In the genomic region with DNA sequence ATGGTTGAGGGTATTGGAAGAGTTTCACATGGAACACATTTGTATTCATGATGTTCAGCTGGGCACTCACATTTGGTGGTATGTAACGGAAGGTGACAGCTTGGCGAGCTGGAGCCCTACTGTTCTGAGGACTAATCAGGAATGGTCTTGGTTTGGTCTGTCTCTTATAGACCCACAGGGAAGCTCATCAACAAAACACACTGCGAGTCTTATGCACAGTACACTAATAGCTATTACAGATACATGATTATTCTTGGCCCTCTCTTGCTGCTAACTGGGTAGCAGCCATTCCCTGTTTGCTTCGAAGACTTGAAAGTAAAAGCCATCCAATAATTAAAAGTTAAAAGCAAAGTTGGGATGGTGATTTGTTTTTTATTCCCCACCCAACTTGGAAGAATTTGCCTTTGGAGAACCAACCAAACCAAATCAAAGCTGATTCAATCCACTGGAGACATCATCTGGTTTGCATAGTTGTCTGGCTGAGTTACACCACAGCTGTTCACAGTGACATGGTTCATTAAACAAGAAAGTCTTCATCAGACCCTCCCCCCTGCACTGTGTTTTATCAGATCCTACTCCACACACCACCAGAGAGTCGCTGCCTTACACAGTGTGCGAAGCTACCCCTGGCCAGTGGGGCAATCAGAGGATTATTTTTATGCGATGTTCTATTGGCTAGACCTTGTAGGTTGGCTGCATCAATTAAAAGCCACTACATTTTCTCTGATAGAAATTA, we compare ENCODE assay signal across 17 mouse cellular contexts.
A peak's percentile ranks its signal among the peaks of the same experiment; 100 is the strongest.
DNase-seq lines count a peak whose midpoint lies in the region; ATAC-seq lines count a peak whose summit lies in the region.
"Had no signal": no experiment of that assay in that cellular context is flagged by ENCODE, and none has a peak within 500 bp of the region (broad histone marks: within the 10 kb centered on the region; RNA-seq: fewer than 3 reads in every experiment).

No protein-coding gene starts in this region.

- no peaks in the 10 kb centered on the region for H3K27me3 ChIP-seq in midbrain, embryonic 13.5 days
- no peaks in the 10 kb centered on the region for H3K27me3 ChIP-seq in midbrain, embryonic 10.5 days (ENCODE audit: low read depth, poor library complexity, severe bottlenecking)
- H3K27me3 ChIP-seq in hindbrain, embryonic 12.5 days, result no peaks in the 10 kb centered on the region
- H3K27me3 ChIP-seq in neural tube, embryonic 15.5 days (replicated peaks), result no peaks in the 10 kb centered on the region
- H3K27me3 ChIP-seq: Patski had no signal

- no peak overlapping the region for H3K4me3 ChIP-seq in midbrain, embryonic 13.5 days (replicated peaks)
- H3K4me3 ChIP-seq in midbrain, embryonic 10.5 days, result no peak overlapping the region
- H3K4me3 ChIP-seq in hindbrain, embryonic 12.5 days, result no peak overlapping the region
- no peak overlapping the region for H3K4me3 ChIP-seq in neural tube, embryonic 15.5 days (replicated peaks)
- H3K4me3 ChIP-seq: limb, embryonic 12.5 days had no signal

- H3K9ac ChIP-seq in midbrain, embryonic 13.5 days (replicated peaks), result no peak overlapping the region
- H3K9ac ChIP-seq in hindbrain, embryonic 12.5 days, result no peak overlapping the region
- H3K9ac ChIP-seq in neural tube, embryonic 15.5 days (replicated peaks), result no peak overlapping the region
- H3K9ac ChIP-seq: limb, embryonic 12.5 days; liver, postnatal 0 days had no signal

- WGBS in midbrain, embryonic 13.5 days, result 62% methylated on average over 7 of the region's 7 CpGs
- 83% methylated on average over 7 of the region's 7 CpGs for WGBS in midbrain, embryonic 10.5 days
- WGBS in hindbrain, embryonic 12.5 days, result 66% methylated on average over 7 of the region's 7 CpGs
- 53% methylated on average over 7 of the region's 7 CpGs for WGBS in neural tube, embryonic 15.5 days

- no peak overlapping the region for H3K27ac ChIP-seq in midbrain, embryonic 13.5 days
- no peak overlapping the region for H3K27ac ChIP-seq in midbrain, embryonic 10.5 days (replicated peaks)
- H3K27ac ChIP-seq in hindbrain, embryonic 12.5 days, result no peak overlapping the region
- H3K27ac ChIP-seq in neural tube, embryonic 15.5 days (replicated peaks), result peak overlapping the region; percentile 37; the same call in 1 of the 2 replicates
- H3K27ac ChIP-seq: limb, embryonic 12.5 days; stomach, postnatal 0 days had no signal

- peak; percentile 53; the same call in 1 of the 2 replicates for ATAC-seq in midbrain, embryonic 13.5 days
- ATAC-seq in hindbrain, embryonic 12.5 days (ENCODE audit: low FRiP score), result peak; percentile 35; the same call in 1 of the 2 replicates
- ATAC-seq in neural tube, embryonic 15.5 days (ENCODE audit: low FRiP score), result no peak
- ATAC-seq: intestine, embryonic 16.5 days; liver, postnatal 0 days; Patski had no signal

- H3K4me2 ChIP-seq in midbrain, embryonic 13.5 days (replicated peaks), result no peak overlapping the region
- no peak overlapping the region for H3K4me2 ChIP-seq in hindbrain, embryonic 12.5 days (replicated peaks)
- H3K4me2 ChIP-seq in neural tube, embryonic 15.5 days, result no peak overlapping the region
- H3K4me2 ChIP-seq: heart, embryonic 11.5 days; limb, embryonic 12.5 days had no signal

- peaks cover 9% of the 10 kb centered on the region for H3K4me1 ChIP-seq in midbrain, embryonic 13.5 days (replicated peaks)
- peaks cover 19% of the 10 kb centered on the region for H3K4me1 ChIP-seq in midbrain, embryonic 10.5 days
- H3K4me1 ChIP-seq in hindbrain, embryonic 12.5 days, result peaks cover 15% of the 10 kb centered on the region; the same call in 1 of the 2 replicates
- peaks cover 41% of the 10 kb centered on the region for H3K4me1 ChIP-seq in neural tube, embryonic 15.5 days

- no peaks in the 10 kb centered on the region for H3K9me3 ChIP-seq in midbrain, embryonic 13.5 days
- H3K9me3 ChIP-seq in midbrain, embryonic 10.5 days (replicated peaks), result no peaks in the 10 kb centered on the region
- no peaks in the 10 kb centered on the region for H3K9me3 ChIP-seq in hindbrain, embryonic 12.5 days (replicated peaks)
- no peaks in the 10 kb centered on the region for H3K9me3 ChIP-seq in neural tube, embryonic 15.5 days (replicated peaks)
- H3K9me3 ChIP-seq: limb, embryonic 12.5 days had no signal

- no peaks in the 10 kb centered on the region for H3K36me3 ChIP-seq in midbrain, embryonic 13.5 days
- no peaks in the 10 kb centered on the region for H3K36me3 ChIP-seq in midbrain, embryonic 10.5 days
- H3K36me3 ChIP-seq in hindbrain, embryonic 12.5 days, result no peaks in the 10 kb centered on the region
- no peaks in the 10 kb centered on the region for H3K36me3 ChIP-seq in neural tube, embryonic 15.5 days
- H3K36me3 ChIP-seq: limb, embryonic 12.5 days had no signal

- DNase-seq in embryo, embryonic 10 days (ENCODE audit: low spot score), result peak; percentile 31
- DNase-seq in embryo, embryonic 9.5 days (ENCODE audit: extremely low spot score), result no peak
- DNase-seq in midbrain, embryonic 10.5 days (ENCODE audit: low spot score), result no peak
- no peak for DNase-seq in natural killer cell, adult 2 months (ENCODE audit: low spot score in 2 of 2)
- no peak for DNase-seq in urinary bladder, adult 2 months (ENCODE audit: low spot score)
- DNase-seq: cerebellum, adult 11-12 months; liver, postnatal 0 days; lung, postnatal 4 days; thymus, postnatal 4 days had no signal
